Mouse (Mus musculus): ENCODE results near the gene Sh3bp5. TPM values are rescaled to one million over a fixed set of nuclear protein-coding genes. Genes with fewer than 3 reads are reported as not detected.

The Sh3bp5 gene
- total RNA-seq, 2 experiments from 2014 or later = 157 to 168 TPM

- DNase-seq = no peak
Observed at GRCm38 (mm10) chr14:31433126-31433525, 2.8 kb downstream of the Sh3bp5 start.

- DNase-seq = no peak
Observed at GRCm38 (mm10) chr14:31432424-31432823, 3.5 kb downstream of the Sh3bp5 start.

- DNase-seq = no peak
Observed at GRCm38 (mm10) chr14:31431789-31432330, 4.0 kb downstream of the Sh3bp5 start.

GRCm38 (mm10) chr14:31429004-31429395 lies 6.9 kb downstream of the Sh3bp5 start:
- DNase-seq = no peak

- peak; percentile 75 to 77 for DNase-seq
Observed at GRCm38 (mm10) chr14:31428211-31429003, 7.5 kb downstream of the Sh3bp5 start.

GRCm38 (mm10) chr14:31422961-31423791 lies 12.7 kb downstream of the Sh3bp5 start:
- no peak for DNase-seq

- DNase-seq = no peak
Observed at GRCm38 (mm10) chr14:31422395-31422794, 13.5 kb downstream of the Sh3bp5 start.

- no peak for DNase-seq
Observed at GRCm38 (mm10) chr14:31421509-31422295, 14.2 kb downstream of the Sh3bp5 start.

GRCm38 (mm10) chr14:31420985-31421384 lies 14.9 kb downstream of the Sh3bp5 start:
- no peak for DNase-seq

DNA sequence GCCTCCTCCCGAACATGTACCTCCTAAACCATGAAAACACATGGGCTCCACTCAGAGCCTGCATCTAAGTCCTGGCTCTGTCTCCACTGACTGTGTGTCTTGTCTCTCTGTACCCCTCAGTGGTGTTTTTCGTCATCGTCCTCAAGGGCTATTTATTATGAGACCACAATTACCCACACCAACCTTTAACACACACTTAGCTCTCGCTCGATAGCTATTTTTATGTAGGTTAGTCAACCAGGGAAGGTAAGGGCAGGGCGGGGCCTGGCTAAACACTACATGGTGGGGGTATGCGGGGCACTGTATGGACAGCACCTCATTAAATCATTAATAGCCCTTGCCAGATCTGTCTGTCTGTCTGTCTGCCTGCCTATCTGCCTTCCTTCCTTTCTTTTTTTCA lies 15.3 kb downstream of the Sh3bp5 start:
- no peak for DNase-seq

GRCm38 (mm10) chr14:31420135-31420534 lies 15.7 kb downstream of the Sh3bp5 start:
- no peak for DNase-seq

DNA sequence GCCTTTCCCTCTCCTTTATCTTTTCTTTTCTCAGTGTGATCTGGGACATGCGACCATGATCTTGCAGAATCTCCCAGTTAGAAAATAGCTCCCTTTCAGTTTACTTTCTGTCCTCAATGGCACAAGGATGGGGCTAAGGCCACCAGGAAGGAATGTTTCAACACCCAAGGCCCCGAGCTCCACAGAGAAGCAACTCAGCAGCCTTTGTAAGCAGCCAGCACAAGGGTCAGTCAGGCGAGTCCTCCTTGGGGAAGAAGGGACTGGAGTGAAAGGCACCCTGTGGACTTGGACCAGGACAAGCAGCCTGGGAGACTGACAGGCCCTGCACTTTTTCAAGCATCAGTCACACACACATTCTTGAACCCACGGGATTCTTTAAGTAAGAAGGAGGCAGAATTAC lies 16.6 kb downstream of the Sh3bp5 start:
- no peak for DNase-seq

- DNase-seq = no peak
Observed at GRCm38 (mm10) chr14:31416835-31417549, 18.9 kb downstream of the Sh3bp5 start.

- no peak for DNase-seq
Observed at GRCm38 (mm10) chr14:31416411-31416810, 19.5 kb downstream of the Sh3bp5 start.

- no peak for DNase-seq
Observed at GRCm38 (mm10) chr14:31414967-31415376, 20.9 kb downstream of the Sh3bp5 start.

DNA sequence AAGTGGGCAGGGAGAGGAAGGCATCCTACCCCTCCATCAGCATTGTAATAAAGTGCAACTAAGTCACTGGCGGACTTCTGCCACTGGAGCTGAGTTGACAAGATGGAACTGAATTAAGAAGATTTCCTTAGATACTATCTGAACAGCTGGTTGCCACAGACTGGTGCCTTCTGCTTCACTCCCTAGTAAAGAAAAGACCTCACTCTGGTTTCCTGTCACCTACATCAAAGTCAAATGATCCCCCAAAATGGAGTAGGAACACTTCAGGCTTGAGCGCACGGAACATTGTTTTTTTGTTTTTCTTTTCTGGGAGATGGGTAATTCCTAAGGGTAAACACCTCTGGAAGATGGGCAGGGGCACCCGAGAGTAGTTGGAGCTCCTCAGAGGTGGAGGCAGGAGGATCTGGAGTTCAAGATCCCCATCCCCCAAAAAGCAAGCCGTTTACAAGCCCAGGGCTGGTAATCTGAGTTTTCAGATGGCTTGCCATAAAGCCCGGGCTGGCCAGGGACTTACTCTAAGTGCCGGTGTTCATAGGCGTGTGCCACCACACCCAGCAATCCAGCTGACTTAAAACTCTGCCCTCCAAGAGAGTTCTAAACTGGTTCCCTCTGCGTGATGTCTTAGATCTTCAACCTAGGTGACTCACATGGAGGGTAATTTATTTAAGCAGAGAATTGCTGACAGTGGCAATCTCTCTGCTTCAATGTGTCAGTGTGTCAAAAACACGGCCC lies 21.5 kb downstream of the Sh3bp5 start:
- no peak for DNase-seq

- DNase-seq = no peak
Observed at GRCm38 (mm10) chr14:31413475-31414086, 22.3 kb downstream of the Sh3bp5 start.

- no peak for DNase-seq
Observed at GRCm38 (mm10) chr14:31412651-31413056, 23.2 kb downstream of the Sh3bp5 start.

DNA sequence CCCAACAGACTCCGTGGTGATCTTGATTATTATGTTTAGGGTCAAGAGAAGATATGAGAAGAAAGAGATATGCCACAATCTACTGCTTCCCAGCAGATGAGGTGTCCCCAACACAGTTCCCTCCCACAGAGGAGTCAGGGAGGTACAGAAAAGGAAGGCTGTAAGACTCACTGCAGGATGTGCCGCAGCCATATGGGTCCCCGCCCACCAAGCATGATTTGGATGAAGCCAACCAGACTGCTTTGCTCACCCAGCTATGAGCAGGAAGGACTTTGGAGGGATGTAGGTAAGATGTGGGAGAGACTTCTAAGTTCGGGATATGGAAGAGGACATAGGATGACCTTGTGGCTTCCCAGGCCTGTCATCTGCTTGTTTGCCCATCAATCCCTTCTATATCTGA lies 25.1 kb downstream of the Sh3bp5 start:
- DNase-seq = peak; percentile 73 to 75

DNA sequence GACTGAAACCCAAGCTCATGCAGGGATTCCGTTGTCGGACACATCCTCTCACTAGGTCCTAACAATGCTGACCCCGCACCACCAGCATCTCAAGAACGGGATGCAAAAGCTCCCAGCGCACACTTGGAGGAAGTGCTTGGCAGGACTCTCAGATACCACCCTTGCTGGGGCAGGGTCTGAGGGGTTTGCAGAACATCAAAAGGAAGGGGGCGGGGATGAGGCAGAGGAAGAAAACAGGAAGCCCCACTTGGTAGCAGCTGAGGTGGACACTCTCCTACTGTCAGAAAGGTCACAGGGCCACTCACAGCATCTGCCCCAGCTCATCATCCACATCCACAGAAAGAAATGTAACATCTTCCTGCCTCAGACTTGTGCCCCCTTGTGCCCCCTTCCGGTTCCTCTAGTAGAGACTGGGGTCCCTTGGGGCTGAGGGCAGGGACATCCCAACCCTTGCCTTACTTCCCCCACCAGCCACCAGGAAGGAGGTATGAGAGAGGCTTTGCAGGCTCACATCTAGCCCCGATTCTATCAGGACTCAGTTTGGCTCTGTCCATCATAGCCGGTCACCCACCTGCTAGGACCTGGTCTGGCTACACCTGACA lies 25.7 kb downstream of the Sh3bp5 start:
- no peak for DNase-seq

Data from layer of hippocampus, postnatal 36 days (tissue).